Mouse (Mus musculus): Measurements from ENCODE around the gene Ccdc15. TPM values are rescaled to one million over a fixed set of nuclear protein-coding genes. Genes with fewer than 3 reads are reported as not detected.

Ccdc15 gene
- polyA plus RNA-seq, 1 experiment from 2014 or later = 7.9 TPM

DNA sequence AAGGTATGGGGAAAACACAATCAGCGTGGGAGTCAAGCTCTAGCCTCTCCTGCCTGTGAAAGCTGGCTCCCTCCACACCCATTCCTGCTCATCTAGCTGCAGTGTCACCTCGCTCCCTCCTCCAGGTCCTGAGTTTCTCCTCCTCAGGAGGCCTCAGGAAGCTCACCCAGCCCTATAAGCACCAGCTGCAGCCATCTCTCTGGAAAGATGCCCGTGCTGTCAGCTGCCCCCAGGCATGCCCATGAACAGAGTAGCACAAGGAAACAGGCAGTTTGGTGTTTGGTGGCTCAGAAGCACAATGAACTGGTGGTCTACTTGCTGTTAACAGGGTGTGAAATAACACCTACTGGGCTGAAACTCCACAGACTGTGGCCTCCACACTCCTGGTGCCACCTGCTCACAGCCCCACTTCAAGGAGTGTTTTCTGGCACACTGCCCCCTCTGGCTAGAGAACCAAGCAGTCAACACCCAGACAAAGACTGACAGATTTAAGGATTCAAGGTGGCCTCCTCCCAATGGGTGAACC, 99.8 kb downstream of the Ccdc15 start:
- no peak overlapping the region for H3K9ac ChIP-seq
- no peak overlapping the region for H3K4me3 ChIP-seq
- ATAC-seq (ENCODE audit: low read depth) = peak; percentile 57
- H3K27me3 ChIP-seq = no peaks in the 10 kb centered on the region
- no peak overlapping the region for H3K27ac ChIP-seq (replicated peaks)
- 44% methylated on average over 3 of the region's 3 CpGs for WGBS
- H3K9me3 ChIP-seq = no peaks in the 10 kb centered on the region
- H3K4me1 ChIP-seq (replicated peaks) = peaks cover 6% of the 10 kb centered on the region; the same call in 1 of the 2 replicates
- no peaks in the 10 kb centered on the region for H3K36me3 ChIP-seq
- no peak overlapping the region for H3K4me2 ChIP-seq

DNA sequence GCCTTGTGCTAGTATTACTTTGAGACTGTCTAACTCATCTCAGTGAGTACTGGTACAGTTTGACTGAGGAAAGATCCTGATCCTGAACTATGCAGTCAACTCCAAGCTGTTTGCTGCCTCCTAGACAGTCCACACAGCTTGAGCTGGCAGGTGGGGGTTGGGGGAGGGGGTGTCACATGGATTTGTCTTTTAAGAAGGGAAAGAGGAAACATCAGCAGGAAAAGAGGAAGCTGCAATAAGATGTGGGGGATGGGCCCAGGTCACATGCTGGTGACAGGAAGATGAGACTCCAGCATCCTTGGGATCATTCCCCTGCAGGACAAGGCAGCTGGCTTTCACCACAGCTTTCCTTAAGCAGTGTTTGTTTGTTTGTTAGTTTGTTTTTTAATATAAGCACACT, 100.8 kb downstream of the Ccdc15 start:
- Histone ChIP-seq H3K9me3 (no peaks in the 10 kb centered on the region), H3K36me3 (no peaks in the 10 kb centered on the region), H3K27me3 (no peaks in the 10 kb centered on the region), H3K4me2 (no peak overlapping the region), H3K4me1 (replicated peaks) (peaks cover 6% of the 10 kb centered on the region; the same call in 1 of the 2 replicates), H3K4me3 (no peak overlapping the region), H3K9ac (no peak overlapping the region), H3K27ac (replicated peaks) (no peak overlapping the region)
- no peak for ATAC-seq (ENCODE audit: low read depth)

DNA sequence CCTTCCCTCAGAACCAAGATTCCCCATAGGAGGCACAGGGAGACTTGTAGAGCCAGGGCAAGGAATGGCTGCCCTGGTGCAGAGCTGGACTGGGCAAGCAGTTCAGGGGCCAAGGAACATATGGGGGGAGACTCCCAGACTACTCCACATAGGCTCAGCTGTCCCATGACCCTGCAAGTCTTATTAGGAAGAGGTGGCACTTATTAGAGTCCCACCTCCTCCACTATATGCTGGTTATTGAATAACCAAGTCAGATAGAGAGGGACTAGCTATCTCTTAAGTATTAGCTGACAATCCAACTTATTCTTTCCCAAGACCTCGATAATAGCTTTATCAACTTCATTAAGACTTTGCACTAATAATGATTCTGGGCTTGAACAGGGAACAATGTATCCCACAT, 102.4 kb downstream of the Ccdc15 start:
- H3K4me3 ChIP-seq = no peak overlapping the region
- ATAC-seq (ENCODE audit: low read depth) = no peak
- no peaks in the 10 kb centered on the region for H3K36me3 ChIP-seq
- no peaks in the 10 kb centered on the region for H3K9me3 ChIP-seq
- no peaks in the 10 kb centered on the region for H3K27me3 ChIP-seq
- H3K9ac ChIP-seq = no peak overlapping the region
- WGBS = 97% methylated on average over 1 of the region's 1 CpGs
- H3K27ac ChIP-seq (replicated peaks) = no peak overlapping the region
- no peak overlapping the region for H3K4me2 ChIP-seq
- peaks cover 6% of the 10 kb centered on the region; the same call in 1 of the 2 replicates for H3K4me1 ChIP-seq (replicated peaks)

DNA sequence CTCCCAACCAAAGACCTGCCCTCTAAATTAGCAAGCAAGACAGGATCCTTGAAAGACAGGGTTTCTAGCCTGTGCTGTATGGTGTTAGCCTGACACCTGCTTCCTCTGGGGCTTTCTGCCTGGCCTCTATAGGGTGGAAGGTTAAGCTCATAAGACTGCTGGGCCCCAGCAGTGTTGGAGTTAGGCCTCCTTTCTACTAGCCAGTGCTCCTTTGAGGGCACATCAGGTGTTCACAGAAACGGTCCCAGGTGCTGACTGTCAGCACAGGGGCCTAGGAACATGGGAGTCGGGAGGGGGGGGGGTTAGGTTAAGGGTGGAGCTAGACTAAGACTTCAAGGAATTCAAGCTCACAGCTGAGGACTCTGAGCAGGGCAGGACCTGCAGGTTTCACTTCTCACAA, 102.8 kb downstream of the Ccdc15 start:
- Histone ChIP-seq H3K27me3 (no peaks in the 10 kb centered on the region), H3K4me2 (no peak overlapping the region), H3K27ac (replicated peaks) (no peak overlapping the region), H3K36me3 (no peaks in the 10 kb centered on the region), H3K9ac (no peak overlapping the region), H3K4me3 (no peak overlapping the region), H3K4me1 (replicated peaks) (peaks cover 6% of the 10 kb centered on the region; the same call in 1 of the 2 replicates), H3K9me3 (no peaks in the 10 kb centered on the region)
- ATAC-seq (ENCODE audit: low read depth) = no peak
- 85% methylated on average over 2 of the region's 2 CpGs for WGBS

DNA sequence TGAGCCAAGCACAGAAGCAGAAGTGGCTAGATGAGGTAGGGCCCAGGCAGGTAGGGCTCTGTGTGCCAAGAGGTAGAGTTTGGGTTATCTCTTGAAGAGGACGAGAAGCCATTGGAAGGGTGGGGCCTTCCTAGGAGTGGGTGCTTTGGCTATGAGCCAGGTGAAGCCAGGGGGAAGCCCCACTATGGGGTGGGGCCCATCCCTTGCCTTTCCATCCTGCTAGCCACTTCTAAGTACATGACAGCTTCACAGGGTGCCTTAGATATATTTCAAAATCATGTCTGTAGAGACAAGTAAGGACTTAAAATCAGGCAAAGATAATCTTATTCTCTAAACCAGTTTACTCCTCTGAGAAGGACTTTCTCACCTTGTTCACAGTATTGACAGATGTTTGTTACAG, 103.6 kb downstream of the Ccdc15 start:
- Histone ChIP-seq H3K4me3 (no peak overlapping the region), H3K36me3 (no peaks in the 10 kb centered on the region), H3K27ac (replicated peaks) (no peak overlapping the region), H3K27me3 (no peaks in the 10 kb centered on the region), H3K4me2 (no peak overlapping the region), H3K9me3 (no peaks in the 10 kb centered on the region), H3K9ac (no peak overlapping the region), H3K4me1 (replicated peaks) (peaks cover 6% of the 10 kb centered on the region; the same call in 1 of the 2 replicates)
- ATAC-seq (ENCODE audit: low read depth) = no peak
- 81% methylated on average over 1 of the region's 1 CpGs for WGBS

DNA sequence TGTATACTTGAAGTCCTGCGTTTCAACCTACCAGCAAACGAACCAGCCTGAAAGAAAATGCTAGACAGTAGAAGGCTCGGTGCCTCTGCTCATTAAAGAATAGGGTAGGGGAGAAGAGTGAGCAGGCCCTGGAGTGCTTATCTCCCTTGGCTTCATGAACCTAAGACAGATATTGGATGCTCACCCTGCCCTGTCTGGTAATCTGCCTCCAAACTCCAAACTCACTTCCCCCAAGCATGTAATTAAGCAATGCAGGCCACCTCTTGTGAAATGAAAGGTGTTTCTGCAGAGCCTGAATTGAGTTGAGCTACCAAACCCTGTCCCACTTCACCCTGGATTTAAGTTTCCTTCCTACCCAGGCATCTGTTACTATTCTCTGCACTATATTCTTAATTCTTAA, 105.5 kb downstream of the Ccdc15 start:
- no peaks in the 10 kb centered on the region for H3K27me3 ChIP-seq
- H3K9ac ChIP-seq = no peak overlapping the region
- no peaks in the 10 kb centered on the region for H3K4me1 ChIP-seq (replicated peaks)
- H3K4me2 ChIP-seq = no peak overlapping the region
- WGBS = 85% methylated on average over 3 of the region's 3 CpGs
- no peak for ATAC-seq (ENCODE audit: low read depth)
- H3K27ac ChIP-seq (replicated peaks) = no peak overlapping the region
- no peaks in the 10 kb centered on the region for H3K9me3 ChIP-seq
- no peaks in the 10 kb centered on the region for H3K36me3 ChIP-seq
- no peak overlapping the region for H3K4me3 ChIP-seq

DNA sequence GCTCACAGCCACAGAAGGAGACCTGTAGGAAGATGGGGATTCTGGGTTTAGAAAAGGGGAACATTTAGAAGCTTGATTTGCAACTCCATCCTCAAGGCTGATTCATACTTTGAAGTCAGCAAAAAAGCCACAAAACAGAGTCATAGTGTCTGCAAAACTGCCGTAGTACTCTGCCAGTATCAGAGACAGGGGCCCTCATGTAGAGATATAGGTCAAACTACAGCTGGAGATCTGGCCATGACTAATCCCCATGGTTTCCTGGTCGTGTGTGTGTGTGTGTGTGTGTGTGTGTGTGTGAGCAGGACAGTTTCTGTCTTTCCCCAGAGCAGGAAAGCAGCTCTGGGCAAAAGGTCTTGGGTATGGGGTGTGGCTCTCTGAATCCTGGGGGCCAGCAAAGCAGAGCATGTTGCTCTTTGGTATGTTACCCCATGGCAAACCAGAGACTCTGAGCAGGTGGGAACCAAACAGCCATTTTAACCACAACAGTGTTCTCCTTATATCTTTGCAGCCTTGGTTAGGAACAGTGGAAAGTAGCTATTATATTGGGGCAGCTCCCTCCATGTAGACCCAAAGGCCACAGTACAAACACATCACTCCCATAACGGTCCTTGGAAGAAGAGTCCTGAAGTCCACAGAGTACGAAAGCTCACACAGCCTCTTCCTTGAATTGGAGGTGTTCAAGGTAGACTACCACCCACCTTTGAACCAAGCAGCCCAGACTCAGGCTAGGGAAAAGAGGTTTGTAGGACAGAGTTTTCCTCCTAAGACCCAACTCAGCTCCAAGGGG, 112.1 kb downstream of the Ccdc15 start:
- H3K4me3 ChIP-seq = no peak overlapping the region
- no peaks in the 10 kb centered on the region for H3K36me3 ChIP-seq
- no peaks in the 10 kb centered on the region for H3K27me3 ChIP-seq
- H3K9ac ChIP-seq = no peak overlapping the region
- H3K4me1 ChIP-seq (replicated peaks) = no peaks in the 10 kb centered on the region
- no peak overlapping the region for H3K27ac ChIP-seq (replicated peaks)
- no peak for ATAC-seq (ENCODE audit: low read depth)
- WGBS = 72% methylated on average over 4 of the region's 4 CpGs
- H3K9me3 ChIP-seq = no peaks in the 10 kb centered on the region
- H3K4me2 ChIP-seq = no peak overlapping the region

DNA sequence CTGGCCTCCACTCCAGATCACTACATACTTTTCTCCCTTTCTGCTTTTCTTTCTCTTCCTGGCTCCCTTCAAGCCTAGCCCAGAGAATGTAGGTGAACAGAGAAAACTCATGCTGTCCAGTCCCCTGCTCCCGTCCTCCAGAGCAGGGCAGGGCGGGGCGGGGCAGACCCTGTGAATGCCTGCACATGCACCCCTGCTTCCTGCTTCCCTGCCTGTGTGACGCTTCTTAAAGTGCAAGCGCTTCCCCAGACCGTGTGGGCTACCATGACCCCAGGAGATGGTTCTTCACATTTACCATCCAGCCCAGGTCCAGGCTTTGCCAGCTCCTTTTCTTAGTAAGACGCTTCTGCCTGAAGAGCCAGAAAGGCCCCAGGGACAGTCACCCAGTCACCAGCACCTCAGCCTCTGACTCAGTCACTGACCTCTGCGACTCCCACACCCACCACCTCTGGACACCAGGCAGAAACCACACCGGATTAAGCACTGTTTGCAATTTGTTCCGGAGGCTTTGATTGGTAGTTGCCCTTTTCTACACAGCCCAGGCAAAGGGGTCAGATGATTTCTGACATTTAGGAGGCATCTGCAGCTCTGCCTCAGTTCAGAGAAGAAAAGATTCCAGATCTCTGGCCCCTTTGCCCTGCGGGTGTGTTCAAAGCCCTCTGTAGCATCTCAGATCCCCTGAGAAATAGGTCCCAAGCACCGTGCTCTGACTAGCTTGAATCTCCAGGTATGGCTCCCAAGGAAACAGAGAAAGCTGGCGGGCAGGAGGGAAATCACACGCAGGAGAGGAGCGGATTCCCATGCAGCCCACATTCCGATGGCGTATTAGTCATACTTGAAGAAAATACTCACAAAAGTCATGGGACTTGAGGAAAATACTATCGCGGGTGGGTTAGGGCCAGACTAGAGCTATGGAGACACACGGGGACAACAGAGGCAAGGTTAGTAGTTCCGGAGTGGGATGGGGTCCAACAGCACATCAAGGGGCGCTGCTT, 115.7 kb downstream of the Ccdc15 start:
- ATAC-seq (ENCODE audit: low read depth) = no peak
- 69% methylated on average over 22 of the region's 22 CpGs for WGBS

DNA sequence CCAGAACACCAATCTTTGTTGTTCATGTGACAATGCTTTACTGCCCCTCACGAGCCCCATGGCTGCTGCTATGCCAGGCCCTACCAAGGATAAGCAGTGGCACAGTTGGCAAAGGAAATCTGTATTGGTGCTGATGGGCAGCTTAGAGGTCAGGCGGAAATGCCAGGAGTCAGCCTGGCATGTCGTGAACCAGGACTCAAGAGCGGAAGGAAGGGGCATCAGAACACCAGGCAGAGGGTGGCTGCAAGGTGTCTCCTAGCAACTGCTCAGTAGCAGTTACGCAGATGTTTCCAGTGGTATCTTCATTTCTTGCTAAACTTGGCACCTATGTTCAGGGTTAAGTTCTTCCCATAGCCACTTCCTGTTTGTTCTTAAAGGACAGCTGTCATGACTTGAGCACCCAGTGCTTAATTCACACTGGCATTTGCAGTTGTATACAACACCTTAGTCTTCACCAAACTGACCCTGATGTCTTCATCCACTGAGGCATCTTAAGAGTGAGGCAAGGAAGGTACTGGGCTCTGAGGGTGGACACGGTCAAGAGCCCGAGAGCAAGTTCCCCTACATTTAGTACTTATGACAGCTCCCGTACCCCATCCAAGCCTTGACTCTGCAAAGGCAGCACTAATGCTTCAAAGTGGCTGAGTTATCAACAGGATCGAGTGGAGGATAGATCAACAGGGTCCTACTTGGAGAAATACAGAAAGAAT, 117.6 kb downstream of the Ccdc15 start:
- Histone ChIP-seq H3K4me1 (replicated peaks) (peaks cover 15% of the 10 kb centered on the region), H3K27me3 (no peaks in the 10 kb centered on the region), H3K4me3 (no peak overlapping the region), H3K9me3 (no peaks in the 10 kb centered on the region), H3K9ac (no peak overlapping the region), H3K27ac (replicated peaks) (no peak overlapping the region), H3K4me2 (no peak overlapping the region), H3K36me3 (0 out of 2 replicates have a peak, but pooled peaks cover 2% of the 10 kb centered on the region)
- ATAC-seq (ENCODE audit: low read depth) = no peak
- 92% methylated on average over 9 of the region's 9 CpGs for WGBS

More for the DNA sequence above, 115.7 kb downstream of the Ccdc15 start:
- Histone ChIP-seq H3K9me3 (no peaks in the 10 kb centered on the region), H3K4me3 (no peak overlapping the region), H3K4me1 (replicated peaks) (peaks cover 15% of the 10 kb centered on the region), H3K9ac (no peak overlapping the region), H3K27ac (replicated peaks) (no peak overlapping the region), H3K4me2 (no peak overlapping the region), H3K27me3 (no peaks in the 10 kb centered on the region), H3K36me3 (no peaks in the 10 kb centered on the region)

DNA sequence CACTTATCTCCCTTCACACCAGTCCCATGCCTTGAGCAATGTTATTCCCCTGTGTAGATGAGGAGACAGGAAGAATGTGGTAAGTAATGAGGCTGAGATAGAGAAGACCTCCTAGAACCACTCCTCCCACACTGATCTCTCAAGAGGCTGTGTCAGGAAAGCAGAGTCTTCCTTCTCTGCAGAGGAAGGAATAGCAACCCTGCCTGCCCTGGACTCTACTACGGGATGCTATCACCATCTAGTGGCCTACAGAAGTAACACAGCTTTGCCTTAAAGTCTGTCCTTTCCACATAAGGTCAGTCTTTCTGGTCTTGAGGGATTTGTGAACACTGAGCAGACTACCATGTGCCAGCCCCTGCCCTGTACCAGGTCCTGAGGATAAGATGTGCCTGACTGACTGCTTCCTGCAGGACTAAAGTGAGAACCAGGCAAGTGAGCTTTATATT, 118.3 kb downstream of the Ccdc15 start:
- Histone ChIP-seq H3K27ac (replicated peaks) (peak overlapping the region; percentile 4; the same call in 1 of the 2 replicates), H3K4me3 (no peak overlapping the region), H3K9me3 (no peaks in the 10 kb centered on the region), H3K9ac (no peak overlapping the region), H3K36me3 (0 out of 2 replicates have a peak, but pooled peaks cover 3% of the 10 kb centered on the region), H3K27me3 (no peaks in the 10 kb centered on the region), H3K4me2 (no peak overlapping the region), H3K4me1 (replicated peaks) (peaks cover 15% of the 10 kb centered on the region)
- peak; percentile 91 for ATAC-seq (ENCODE audit: low read depth)
- WGBS = 4% methylated on average over 1 of the region's 1 CpGs

Data from neural tube, embryonic 13.5 days (tissue).